Mouse (Mus musculus): ENCODE data around the gene Ddx41. TPM values are rescaled to one million over a fixed set of nuclear protein-coding genes. Genes with fewer than 3 reads are reported as not detected.

Ddx41 gene
- 33.6 and 41.6 TPM in 2 replicates for polyA plus RNA-seq (2021; fragmentation: Nextera tagmentation)
- long read RNA-seq, experiment 1, transcript Ddx41-201 (17 exons, 2,205 nt) = major isoform, 185 of 280 reads
- long read RNA-seq, experiment 1, partial matches to known transcripts = 50 of 280 reads
- long read RNA-seq, experiment 1, other reads (novel, unspliced or antisense) = 45 of 280 reads
- long read RNA-seq, experiment 2, transcript Ddx41-201 (17 exons, 2,205 nt) = major isoform, 49 of 71 reads
- long read RNA-seq, experiment 2, partial matches to known transcripts = 19 of 71 reads
- long read RNA-seq, experiment 2, other reads (novel, unspliced or antisense) = 3 of 71 reads

DNA sequence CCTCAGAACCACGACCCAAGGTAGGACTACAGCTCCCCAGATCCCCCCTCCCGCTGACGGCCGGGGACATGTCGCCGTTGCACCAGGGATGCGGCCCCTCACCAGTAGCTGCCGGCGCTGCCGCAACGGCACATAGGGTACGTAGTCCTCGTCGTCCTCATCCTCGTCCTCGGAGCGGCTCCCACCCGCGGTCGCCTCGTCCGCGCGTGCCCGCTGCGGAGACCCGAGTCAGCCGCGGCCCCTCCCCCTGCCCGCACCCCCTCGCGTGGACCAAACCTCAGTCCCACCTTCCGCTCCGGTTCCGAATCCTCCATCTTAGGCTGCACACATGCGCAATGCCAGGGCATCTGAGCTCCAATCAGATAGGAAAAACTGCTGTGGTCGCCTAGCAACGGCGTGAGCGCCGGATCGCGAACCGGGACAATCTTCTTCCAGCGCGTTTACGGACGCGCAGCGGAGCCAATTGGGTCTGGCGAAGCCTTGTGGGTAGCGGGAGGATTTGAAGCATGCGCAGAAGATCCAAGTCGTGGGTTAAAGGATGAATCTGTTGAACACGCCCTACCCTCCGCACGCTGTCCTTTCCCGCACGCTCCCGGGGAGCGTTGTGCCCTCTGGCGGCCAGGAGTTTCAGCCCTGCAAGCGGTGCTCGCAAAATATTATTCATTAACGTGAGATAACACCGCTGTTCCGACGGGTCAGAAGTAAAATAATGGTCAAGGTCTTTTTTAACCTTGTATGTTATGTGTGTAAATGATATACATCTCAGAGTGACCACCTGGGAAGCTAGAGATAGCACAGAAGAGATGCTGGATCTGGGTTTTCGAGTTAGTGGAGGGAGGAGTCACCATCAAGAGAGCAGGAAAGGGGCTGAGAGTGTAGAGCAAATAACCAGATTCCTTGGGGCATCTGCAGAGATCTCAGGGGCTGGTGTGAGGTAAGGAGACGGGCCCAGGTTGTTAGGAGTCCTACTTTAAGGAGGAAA is at the start of gene Ddx41:
TSS of gene Ddx41 (minus strand) at position 465 of the 982 bp plus-strand sequence.

DNA sequence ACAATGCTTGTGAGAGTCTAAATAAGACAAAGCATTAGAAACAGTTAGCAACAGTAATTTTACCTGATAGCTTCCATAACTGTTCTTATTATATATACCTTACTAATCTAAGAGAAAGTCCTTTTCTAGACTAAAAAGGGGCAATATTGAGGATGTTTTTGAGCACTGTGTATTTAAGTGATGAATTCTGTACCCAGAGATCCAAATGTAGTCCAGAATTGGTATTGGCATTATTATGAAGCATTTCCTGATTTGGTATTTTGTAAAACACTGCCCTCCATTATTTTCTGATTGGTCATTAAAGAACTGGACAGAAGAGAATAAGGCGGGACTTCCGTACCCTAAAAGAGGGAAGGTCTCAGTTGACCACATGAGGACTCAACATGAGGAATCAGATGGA is 37.0 kb upstream of the Ddx41 start, which contains the start of gene Tmed9:
TSS of gene Tmed9 (plus strand) at position 301 of the 400 bp plus-strand sequence.

GRCm38 (mm10) chr13:55571027-55571751 is 34.7 kb upstream of the Ddx41 start, which contains the start of gene Fam193b:
Gene Fam193b, minus strand, starts transcription at chr13:55571120.

GRCm38 (mm10) chr13:55529198-55529915 is 7.1 kb downstream of the Ddx41 start, which contains the start of gene Dok3:
Gene Dok3, minus strand, starts transcription at chr13:55529296.

DNA sequence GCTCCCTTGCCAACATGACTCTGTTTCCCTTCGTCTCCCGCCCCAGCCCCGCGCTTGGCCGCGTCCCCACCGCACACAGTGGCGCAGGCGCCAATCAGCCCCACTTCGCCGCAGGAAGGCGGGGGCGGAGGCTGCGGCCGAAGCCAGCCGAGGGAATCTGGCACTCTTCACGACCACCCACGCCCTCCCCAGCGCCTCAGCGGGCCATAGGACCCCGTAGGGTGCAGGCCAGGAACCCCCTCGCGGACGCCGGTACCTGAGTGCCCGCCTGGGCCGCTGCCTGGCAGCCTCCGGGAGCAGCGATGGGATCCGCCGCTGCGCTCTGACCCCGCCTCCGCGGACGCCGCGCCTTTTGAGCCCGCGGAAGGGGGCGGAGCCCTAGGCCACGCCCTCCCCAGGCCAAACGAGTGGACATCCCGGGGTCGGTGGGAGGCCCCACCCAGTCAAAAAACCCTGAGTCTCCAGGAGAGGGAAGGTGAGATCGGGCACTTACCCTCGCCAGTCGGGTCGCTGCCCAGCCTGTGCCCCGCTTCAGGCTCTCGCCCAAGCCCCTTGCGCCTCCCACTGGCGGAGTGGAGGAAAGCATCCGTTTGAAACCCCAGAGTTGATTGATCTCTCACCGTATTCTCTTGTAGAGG is 23.2 kb downstream of the Ddx41 start, which contains the start of gene Pdlim7:
TSS of gene Pdlim7 (minus strand) at position 566 of the 638 bp plus-strand sequence.

DNA sequence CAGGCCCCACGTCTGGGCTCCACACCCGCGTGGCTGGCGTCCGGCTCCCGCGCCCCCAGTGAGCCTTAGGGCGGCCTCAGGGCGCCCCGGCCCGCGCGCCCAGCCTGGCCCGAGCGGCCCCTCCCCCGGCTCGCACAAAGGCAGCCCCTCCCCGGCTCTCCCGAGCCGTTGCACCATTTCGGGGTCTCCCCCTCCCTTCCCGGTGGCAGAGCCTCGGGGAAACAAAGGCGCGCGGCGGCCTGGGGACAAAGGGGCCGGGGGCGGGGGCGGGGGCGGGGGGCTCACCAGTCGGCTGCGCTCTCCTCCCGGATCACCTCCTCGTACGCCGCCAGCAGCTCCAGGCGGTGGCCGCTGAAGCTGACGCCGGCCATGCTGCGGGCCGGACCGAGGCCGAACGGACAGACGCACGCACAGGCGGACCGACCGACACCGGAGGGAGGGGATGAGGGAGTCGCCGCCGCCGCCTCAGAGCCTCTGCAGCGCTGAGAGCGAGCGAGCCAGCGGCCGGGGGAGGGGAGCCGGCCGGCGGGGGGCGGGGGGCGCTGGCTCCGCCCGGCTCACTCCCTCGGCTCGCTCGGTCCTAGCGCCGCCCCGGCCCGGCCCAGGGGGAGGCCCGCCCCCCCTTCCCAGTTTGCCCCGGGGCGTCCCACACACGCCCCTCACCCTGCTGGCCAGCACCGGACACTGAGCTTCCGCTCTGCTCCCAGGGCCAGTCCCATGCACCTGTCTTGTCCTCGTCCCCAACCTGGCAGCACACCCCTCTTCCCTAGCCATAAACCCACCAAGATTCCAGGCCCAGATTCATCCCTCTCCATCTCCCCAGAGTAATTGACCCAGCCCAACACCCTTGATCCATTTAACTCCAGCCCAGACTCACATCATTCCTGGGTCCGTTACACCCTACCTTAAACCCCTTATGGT is 48.6 kb downstream of the Ddx41 start, which contains the start of gene Dbn1:
TSS of gene Dbn1 (minus strand) at position 534 of the 921 bp plus-strand sequence.

Other genes starting within 250 kb of the Ddx41 start
- gene Prelid1, start 216.2 kb downstream of the Ddx41 start, polyA plus RNA-seq (2021; fragmentation: Nextera tagmentation) = 214 and 221 TPM in 2 replicates
- gene Rab24, start 214.7 kb downstream of the Ddx41 start, polyA plus RNA-seq (2021; fragmentation: Nextera tagmentation) = 60.3 and 118 TPM in 2 replicates
- gene Mxd3, start 206.8 kb downstream of the Ddx41 start, polyA plus RNA-seq (2021; fragmentation: Nextera tagmentation) = 0.46 and 1.2 TPM in 2 replicates
- 26.7 and 30.5 TPM in 2 replicates for gene Lman2, start 173.9 kb downstream of the Ddx41 start, polyA plus RNA-seq (2021; fragmentation: Nextera tagmentation)
- gene Rgs14, start 166.9 kb downstream of the Ddx41 start, polyA plus RNA-seq (2021; fragmentation: Nextera tagmentation) = 36.2 and 49.3 TPM in 2 replicates
- gene Slc34a1, start 138.5 kb downstream of the Ddx41 start, polyA plus RNA-seq (2021; fragmentation: Nextera tagmentation) = 0.03 TPM in 1 of 2 replicates, not detected in the other
- 0.63 TPM in 1 of 2 replicates, not detected in the other for gene Pfn3, start 121.4 kb downstream of the Ddx41 start, polyA plus RNA-seq (2021; fragmentation: Nextera tagmentation)
- 1.1 and 1.4 TPM in 2 replicates for gene F12, start 109.9 kb downstream of the Ddx41 start, polyA plus RNA-seq (2021; fragmentation: Nextera tagmentation)
- gene Grk6, start 91.6 kb downstream of the Ddx41 start, polyA plus RNA-seq (2021; fragmentation: Nextera tagmentation) = 4.7 and 16.8 TPM in 2 replicates
- 6.5 and 13.0 TPM in 2 replicates for gene Prr7, start 72.4 kb downstream of the Ddx41 start, polyA plus RNA-seq (2021; fragmentation: Nextera tagmentation)
- 57.2 and 97.1 TPM in 2 replicates for gene Dbn1, start 48.5 kb downstream of the Ddx41 start, polyA plus RNA-seq (2021; fragmentation: Nextera tagmentation)
- gene Pdlim7, start 23.0 kb downstream of the Ddx41 start, polyA plus RNA-seq (2021; fragmentation: Nextera tagmentation) = 84.5 and 89.4 TPM in 2 replicates
- gene Dok3, start 7.4 kb downstream of the Ddx41 start, polyA plus RNA-seq (2021; fragmentation: Nextera tagmentation) = 0.47 and 0.59 TPM in 2 replicates
- gene Fam193b, start 34.5 kb upstream of the Ddx41 start, polyA plus RNA-seq (2021; fragmentation: Nextera tagmentation) = 3.7 and 5.0 TPM in 2 replicates
- 32.4 and 100.0 TPM in 2 replicates for gene Tmed9, start 37.1 kb upstream of the Ddx41 start, polyA plus RNA-seq (2021; fragmentation: Nextera tagmentation)
- 19.0 and 21.5 TPM in 2 replicates for gene B4galt7, start 63.2 kb upstream of the Ddx41 start, polyA plus RNA-seq (2021; fragmentation: Nextera tagmentation)
- 45.3 and 52.5 TPM in 2 replicates for gene Caml, start 86.3 kb upstream of the Ddx41 start, polyA plus RNA-seq (2021; fragmentation: Nextera tagmentation)
- gene Ddx46, start 98.4 kb upstream of the Ddx41 start, polyA plus RNA-seq (2021; fragmentation: Nextera tagmentation) = 10.5 and 14.8 TPM in 2 replicates
- 32.2 and 48.7 TPM in 2 replicates for gene B230219D22Rik, start 156.5 kb upstream of the Ddx41 start, polyA plus RNA-seq (2021; fragmentation: Nextera tagmentation)
- gene Txndc15, start 178.0 kb upstream of the Ddx41 start, polyA plus RNA-seq (2021; fragmentation: Nextera tagmentation) = 188 and 198 TPM in 2 replicates
- 56.4 and 82.2 TPM in 2 replicates for gene Pcbd2, start 190.7 kb upstream of the Ddx41 start, polyA plus RNA-seq (2021; fragmentation: Nextera tagmentation)
- gene Catsper3, start 247.9 kb upstream of the Ddx41 start, polyA plus RNA-seq (2021; fragmentation: Nextera tagmentation) = 0.28 TPM in 1 of 2 replicates, not detected in the other